8 mouse cellular contexts compared by ENCODE assay signal in the genomic region with DNA sequence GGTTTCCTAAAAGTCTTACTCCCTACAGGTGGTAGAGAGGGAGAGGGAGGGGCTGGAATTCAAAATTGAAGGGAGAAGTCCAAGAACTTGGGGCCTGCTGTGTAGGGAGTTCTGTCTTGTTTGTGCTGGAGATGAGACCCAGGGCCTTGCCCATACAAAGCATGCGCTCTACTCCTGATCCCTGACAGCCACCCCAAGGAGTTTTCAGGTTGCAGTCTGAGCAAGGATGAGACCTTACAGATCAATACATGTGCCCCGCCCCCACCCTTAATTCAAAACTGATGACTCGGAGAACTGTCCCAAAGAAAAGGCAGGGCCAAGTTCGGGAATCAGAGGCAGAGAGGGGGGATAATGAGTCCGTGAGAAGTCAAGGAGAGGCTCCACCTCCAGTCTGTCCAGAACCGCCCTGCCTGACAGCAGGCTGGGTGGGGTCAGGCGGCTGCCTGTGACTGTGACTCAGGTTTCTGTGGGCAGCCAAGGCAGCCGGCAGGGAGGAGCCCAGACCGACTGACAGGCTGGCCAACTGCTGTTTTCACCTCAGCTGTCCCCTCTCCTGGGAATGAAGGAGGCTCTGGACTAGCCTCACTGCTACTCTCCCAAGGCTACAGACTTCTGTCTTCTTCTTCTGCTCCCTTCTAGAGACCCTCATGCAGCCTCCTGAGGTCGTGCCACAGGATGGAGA. TPM values are rescaled to one million over a fixed set of nuclear protein-coding genes. Genes with fewer than 3 reads are reported as not detected.
DNase-seq lines count a peak whose midpoint lies in the region; ATAC-seq lines count a peak whose summit lies in the region.

No protein-coding gene starts in this region.

- DNase-seq in cerebellum, adult 11 months: no peak
- peak; percentile 92 for DNase-seq in R1 (ENCODE audit: low read depth, low spot score)
- peak; percentile 75 for DNase-seq in embryo, embryonic 9.5 days (ENCODE audit: extremely low spot score)
- peak; percentile 77 to 85 for DNase-seq in kidney, postnatal 4 days
- peak; percentile 74 for DNase-seq in mesoderm, embryonic 11.5 days (ENCODE audit: low read depth, low spot score)
- DNase-seq in testis, postnatal 10 days (ENCODE audit: low spot score): peak; percentile 70

- H3K4me2 ChIP-seq in heart, embryonic 16.5 days (ENCODE audit: low read depth, low read length): peak overlapping the region; percentile 58

- H3K4me3 ChIP-seq in heart, embryonic 16.5 days (ENCODE audit: low read length): peak overlapping the region; percentile 23; the same call in 1 of the 2 replicates

- no peaks in the 10 kb centered on the region for H3K36me3 ChIP-seq in heart, embryonic 16.5 days (ENCODE audit: control insufficient read depth, insufficient read depth)

- H3K27ac ChIP-seq in heart, embryonic 16.5 days (ENCODE audit: low read length): peak overlapping the region; percentile 95

- H3K9me3 ChIP-seq in heart, embryonic 16.5 days (replicated peaks; ENCODE audit: control insufficient read depth, low read length): no peaks in the 10 kb centered on the region

- H3K9ac ChIP-seq in heart, embryonic 16.5 days (ENCODE audit: low read length): peak overlapping the region; percentile 60

- peaks cover 54% of the 10 kb centered on the region for H3K4me1 ChIP-seq in heart, embryonic 16.5 days (ENCODE audit: control insufficient read depth, insufficient read depth, low read length)

- ATAC-seq in cerebellum, adult (ENCODE audit: insufficient number of reproducible peaks, low FRiP score, low TSS enrichment): 0 out of 2 replicates have a peak, but pooled peaks have one; percentile 7
- ATAC-seq in heart, embryonic 16.5 days (replicated peaks; ENCODE audit: extremely low read depth, insufficient read depth, low FRiP score): 0 out of 2 replicates have a peak, but pooled peaks have one; percentile 10

- no peaks in the 10 kb centered on the region for H3K27me3 ChIP-seq in heart, embryonic 16.5 days (ENCODE audit: control insufficient read depth, insufficient read depth, low read length)

- 8% methylated on average over 10 of the region's 10 CpGs for WGBS in heart, embryonic 16.5 days

RNA-seq across cellular contexts. Expression of a gene that starts 1.5 kb away (rescaled TPM):
- polyA plus RNA-seq in heart, embryonic 16.5 days (2015; fragmentation: Nextera tagmentation; extraction: Ambion mirVana): 78.1 and 81.3 TPM in 2 replicates

RNA-seq across cellular contexts. Expression of a gene that starts 4.5 kb away (rescaled TPM):
- polyA plus RNA-seq in heart, embryonic 16.5 days (2015; fragmentation: Nextera tagmentation; extraction: Ambion mirVana): 34.7 and 36.1 TPM in 2 replicates

RNA-seq across cellular contexts. Expression of a gene that starts 25.9 kb away (rescaled TPM):
- polyA plus RNA-seq in heart, embryonic 16.5 days (2015; fragmentation: Nextera tagmentation; extraction: Ambion mirVana): 4.5 and 5.0 TPM in 2 replicates

RNA-seq across cellular contexts. Expression of a gene that starts 58.1 kb away (rescaled TPM):
- 137 and 143 TPM in 2 replicates for polyA plus RNA-seq in heart, embryonic 16.5 days (2015; fragmentation: Nextera tagmentation; extraction: Ambion mirVana)
